Mouse (Mus musculus) kidney, embryonic 16.5 days (tissue): ENCODE data around the gene Olfr1046. TPM values are rescaled to one million over a fixed set of nuclear protein-coding genes. Genes with fewer than 3 reads are reported as not detected.
"Not testable (repeated sequence)": the region's sequence is repeated elsewhere in the genome, so short reads cannot be mapped to it uniquely, and the experiment has no call there.

Experiments
- ATAC-seq: fragments of 200-750 bp; cut with Nextera tagmentation; 2 replicates; pipeline ENCODE4 v1.8.0; 2017; ENCODE audit warnings: moderate TSS enrichment; ENCODE audit not compliant: low FRiP score, low TSS enrichment
- H3K27ac ChIP-seq: fragments of 300-500 bp; sonication (generic); 2 replicates; pipeline ENCODE4 v1.5.1; 2014; ENCODE audit warnings: low read length
- H3K27me3 ChIP-seq: fragments of 300-500 bp; sonication (generic); 2 replicates; pipeline ENCODE4 v1.6.1; 2014; ENCODE audit warnings: low read length, control low read depth, mixed read lengths; ENCODE audit not compliant: insufficient read depth
- H3K36me3 ChIP-seq: fragments of 300-500 bp; sonication (generic); 2 replicates; pipeline ENCODE4 v1.6.1; 2014; ENCODE audit warnings: low read length, control low read depth, mixed read lengths; ENCODE audit not compliant: insufficient read depth
- H3K4me1 ChIP-seq: fragments of 300-500 bp; sonication (generic); 2 replicates; pipeline ENCODE4 v1.6.1; 2014; ENCODE audit warnings: low read length, control low read depth, mixed read lengths; ENCODE audit not compliant: insufficient read depth
- H3K4me2 ChIP-seq: fragments of 300-500 bp; sonication (generic); replicated peaks from 2 replicates; pipeline ENCODE4 v1.6.1; 2014; ENCODE audit warnings: low read depth, low read length
- H3K4me3 ChIP-seq: fragments of 300-500 bp; sonication (generic); 2 replicates; pipeline ENCODE4 v1.5.1; 2014; ENCODE audit warnings: mild to moderate bottlenecking, low read length
- H3K9ac ChIP-seq: fragments of 300-500 bp; sonication (generic); replicated peaks from 2 replicates; pipeline ENCODE4 v1.6.1; 2014; ENCODE audit warnings: low read length
- H3K9me3 ChIP-seq: fragments of 300-500 bp; sonication (generic); 2 replicates; pipeline ENCODE4 v1.6.1; 2016; ENCODE audit warnings: low read length, control low read depth
- WGBS: fragments of 180-500 bp; shearing (Covaris S2); extraction: QIAGEN DNeasy Blood & Tissue Kit; methylation state at CpG from one replicate; pipeline ENCODE4 v1.1.7; 2014; 5-methylcytosine and 5-hydroxymethylcytosine counted together
- polyA plus RNA-seq: library from polyadenylated mRNA; unstranded; fragments of >200 nt; fragmentation: Nextera tagmentation; extraction: Ambion mirVana; gene quantifications from 2 replicates; pipeline ENCODE4 v1.2.1, GENCODE M21; 2015

Olfr1046 gene
- not detected in 2 replicates for polyA plus RNA-seq

- H3K27ac ChIP-seq = no peak within 1 kb of the TSS
- no peak within 1 kb of the TSS for H3K4me2 ChIP-seq
- 78% methylated on average over 2 of the region's 2 CpGs for WGBS
- H3K4me3 ChIP-seq = no peak within 1 kb of the TSS
- no peaks in the 10 kb centered on the region for H3K27me3 ChIP-seq
- no peaks in the 10 kb centered on the region for H3K36me3 ChIP-seq
- H3K9me3 ChIP-seq = no peaks in the 10 kb centered on the region
- H3K4me1 ChIP-seq = no peaks in the 10 kb centered on the region
- no peak for ATAC-seq
- no peak within 1 kb of the TSS for H3K9ac ChIP-seq
Observed at GRCm38 (mm10) chr2:86219214-86219613, at the start of gene Olfr1046. Olfr1046 (minus strand) TSS chr2:86219314.

- H3K9ac ChIP-seq, H3K4me3 ChIP-seq, H3K27me3 ChIP-seq, H3K4me1 ChIP-seq, ATAC-seq, H3K27ac ChIP-seq, H3K9me3 ChIP-seq, H3K36me3 ChIP-seq, H3K4me2 ChIP-seq: not testable (repeated sequence)
Observed at GRCm38 (mm10) chr2:86258228-86258627, 39.1 kb upstream of the Olfr1046 start, which contains the start of gene Olfr1049. Olfr1049 (minus strand) TSS chr2:86258328.

- Histone ChIP-seq H3K9me3 (no peaks in the 10 kb centered on the region), H3K4me3 (no peak within 1 kb of the TSS), H3K27me3 (no peaks in the 10 kb centered on the region), H3K27ac (no peak within 1 kb of the TSS), H3K4me2 (no peak within 1 kb of the TSS), H3K9ac (no peak within 1 kb of the TSS), H3K4me1 (no peaks in the 10 kb centered on the region), H3K36me3 (no peaks in the 10 kb centered on the region)
- ATAC-seq = no peak
Observed at GRCm38 (mm10) chr2:86240189-86240588, 21.1 kb upstream of the Olfr1046 start, which contains the start of gene Olfr1048. Olfr1048 (minus strand) TSS chr2:86240289.

- Histone ChIP-seq H3K9ac (no peak within 1 kb of the TSS), H3K9me3 (no peaks in the 10 kb centered on the region), H3K27me3 (no peaks in the 10 kb centered on the region), H3K36me3 (no peaks in the 10 kb centered on the region), H3K4me2 (no peak within 1 kb of the TSS), H3K4me1 (no peaks in the 10 kb centered on the region), H3K4me3 (no peak within 1 kb of the TSS), H3K27ac (no peak within 1 kb of the TSS)
- ATAC-seq = no peak
- WGBS = 93% methylated on average over 1 of the region's 1 CpGs
Observed at GRCm38 (mm10) chr2:86231301-86231700, 12.2 kb upstream of the Olfr1046 start, which contains the start of gene Olfr1047. Olfr1047 (minus strand) TSS chr2:86231401.

- ATAC-seq = no peak
- Histone ChIP-seq H3K4me2 (no peak within 1 kb of the TSS), H3K4me1 (no peaks in the 10 kb centered on the region), H3K9ac (no peak within 1 kb of the TSS), H3K36me3 (no peaks in the 10 kb centered on the region), H3K27me3 (no peaks in the 10 kb centered on the region), H3K9me3 (no peaks in the 10 kb centered on the region), H3K27ac (no peak within 1 kb of the TSS), H3K4me3 (no peak within 1 kb of the TSS)
Observed at GRCm38 (mm10) chr2:86202909-86203308, 16.2 kb downstream of the Olfr1046 start, which contains the start of gene Olfr1045. Olfr1045 (minus strand) TSS chr2:86203009.

GRCm38 (mm10) chr2:86195863-86196262 is 23.3 kb downstream of the Olfr1046 start:
- Histone ChIP-seq H3K4me2 (no peak overlapping the region), H3K27ac (no peak overlapping the region), H3K9ac (no peak overlapping the region), H3K4me3 (no peak overlapping the region), H3K36me3 (no peaks in the 10 kb centered on the region), H3K4me1 (no peaks in the 10 kb centered on the region), H3K27me3 (no peaks in the 10 kb centered on the region), H3K9me3 (no peaks in the 10 kb centered on the region)
- WGBS = 48% methylated on average over 1 of the region's 1 CpGs
- no peak for ATAC-seq

- no peak within 1 kb of the TSS for H3K4me2 ChIP-seq
- no peak within 1 kb of the TSS for H3K4me3 ChIP-seq
- ATAC-seq = no peak
- no peaks in the 10 kb centered on the region for H3K4me1 ChIP-seq
- no peak within 1 kb of the TSS for H3K27ac ChIP-seq
- no peak within 1 kb of the TSS for H3K9ac ChIP-seq
- no peaks in the 10 kb centered on the region for H3K9me3 ChIP-seq
- no peaks in the 10 kb centered on the region for H3K27me3 ChIP-seq
- no peaks in the 10 kb centered on the region for H3K36me3 ChIP-seq
Observed at GRCm38 (mm10) chr2:86185583-86185982, 33.5 kb downstream of the Olfr1046 start, which contains the start of gene Olfr52. Olfr52 (minus strand) TSS chr2:86185683.

GRCm38 (mm10) chr2:86179950-86180349 is 39.2 kb downstream of the Olfr1046 start:
- 83% methylated on average over 3 of the region's 3 CpGs for WGBS

GRCm38 (mm10) chr2:86177720-86178119 is 41.4 kb downstream of the Olfr1046 start, which contains the start of gene Olfr1044:
Olfr1044 (minus strand) TSS chr2:86177820.
- no peaks in the 10 kb centered on the region for H3K36me3 ChIP-seq
- H3K27ac ChIP-seq = no peak within 1 kb of the TSS
- no peak for ATAC-seq
- no peak within 1 kb of the TSS for H3K4me3 ChIP-seq
- no peaks in the 10 kb centered on the region for H3K9me3 ChIP-seq
- no peaks in the 10 kb centered on the region for H3K27me3 ChIP-seq
- H3K9ac ChIP-seq = no peak within 1 kb of the TSS
- H3K4me2 ChIP-seq = no peak within 1 kb of the TSS
- H3K4me1 ChIP-seq = no peaks in the 10 kb centered on the region

More at GRCm38 (mm10) chr2:86179950-86180349, 39.2 kb downstream of the Olfr1046 start:
- Histone ChIP-seq H3K27me3 (no peaks in the 10 kb centered on the region), H3K9ac (no peak overlapping the region), H3K9me3 (no peaks in the 10 kb centered on the region), H3K27ac (no peak overlapping the region), H3K4me2 (no peak overlapping the region), H3K36me3 (no peaks in the 10 kb centered on the region), H3K4me3 (no peak overlapping the region), H3K4me1 (no peaks in the 10 kb centered on the region)
- ATAC-seq = no peak

GRCm38 (mm10) chr2:86175422-86175821 is 43.7 kb downstream of the Olfr1046 start:
- H3K36me3 ChIP-seq, H3K27me3 ChIP-seq, H3K9ac ChIP-seq, ATAC-seq, H3K9me3 ChIP-seq, H3K27ac ChIP-seq, H3K4me2 ChIP-seq, H3K4me1 ChIP-seq, H3K4me3 ChIP-seq: not testable (repeated sequence)
- 84% methylated on average over 7 of the region's 7 CpGs for WGBS
